Mouse (Mus musculus): ENCODE results near the gene Elk1.

Elk1 gene

GRCm38 (mm10) chrX:20950191-20950880 is at the start of gene Elk1:
Elk1 (minus strand) TSS chrX:20950608.
- in situ Hi-C loops (cut with MboI; ENCODE audit: low sequenced_read_pairs) = no loop called here

- in situ Hi-C loops (cut with MboI; ENCODE audit: low sequenced_read_pairs) = no loop called here
Observed at GRCm38 (mm10) chrX:20980901-20981300, 30.5 kb upstream of the Elk1 start.

DNA sequence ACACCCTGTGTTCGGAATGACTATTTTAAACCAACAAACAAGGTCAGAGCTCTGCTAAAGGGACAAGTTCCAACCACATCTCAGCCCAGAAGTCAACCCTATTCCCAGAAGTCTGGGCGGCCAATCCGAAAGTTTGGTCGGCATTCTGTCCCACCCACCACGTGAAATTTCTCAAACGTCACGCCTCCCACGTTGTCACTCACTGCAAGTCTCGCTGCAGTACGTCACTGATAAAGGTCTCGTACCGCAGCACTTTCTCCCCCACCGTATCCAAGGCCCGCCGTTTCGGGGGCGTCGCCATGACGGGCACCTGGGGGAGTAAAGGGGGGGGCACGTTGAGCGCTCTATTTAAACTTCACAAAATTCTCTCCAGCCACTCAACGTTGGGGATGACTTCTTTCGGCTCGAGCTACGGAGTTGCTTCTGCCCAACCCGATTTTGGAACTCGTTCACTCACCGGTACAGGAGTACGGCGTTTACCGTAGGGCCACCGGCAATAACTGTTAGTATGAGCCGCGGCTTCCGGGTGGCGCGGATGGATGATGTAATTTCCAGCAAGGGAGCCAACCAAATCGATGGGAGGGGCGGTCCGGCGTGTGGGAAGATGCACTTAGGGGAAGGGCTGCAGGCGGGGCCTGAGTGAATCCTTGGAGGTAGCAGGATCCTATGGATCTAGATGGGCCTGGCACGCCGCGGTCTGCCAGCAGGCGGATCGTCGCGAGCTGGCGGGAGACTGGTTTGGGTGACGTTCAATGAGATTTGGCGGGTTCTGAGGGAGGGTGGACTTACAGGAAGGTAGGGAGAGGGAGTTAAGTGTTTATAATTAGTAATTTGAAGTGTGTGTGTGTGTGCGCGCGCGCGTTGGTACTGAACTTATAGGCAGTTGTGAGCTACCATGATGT is 11.3 kb upstream of the Elk1 start, which contains the start of gene Uxt:
Gene Uxt (minus strand): TSS at position 541 of the 902 bp plus-strand sequence.
- in situ Hi-C loops (cut with MboI; ENCODE audit: low sequenced_read_pairs) = no loop called here

DNA sequence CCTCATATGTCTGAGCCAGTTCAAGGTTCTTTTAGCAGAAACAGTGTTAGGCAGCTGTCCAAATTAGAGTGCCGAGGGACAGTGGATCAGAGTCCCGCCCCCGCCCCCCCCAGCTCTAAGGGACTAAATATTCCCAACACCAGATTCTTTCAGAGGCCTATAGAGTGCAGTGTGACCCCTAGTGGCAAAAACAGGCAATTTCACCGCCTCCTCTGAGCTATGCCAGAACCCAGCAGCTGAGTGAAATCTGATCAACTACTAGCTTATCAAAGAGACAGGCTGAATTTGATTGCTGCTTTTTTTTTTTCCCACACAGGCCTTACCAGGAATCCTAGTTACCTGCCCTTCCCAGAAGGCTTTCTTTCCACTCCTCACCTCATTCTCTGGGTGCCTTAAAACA is 4.4 kb downstream of the Elk1 start:
- in situ Hi-C loops (cut with MboI; ENCODE audit: low sequenced_read_pairs) = loop anchor here (25.0 kb wide), 2 partner anchors 109 to 284 kb away; partner anchors contain the start of gene Uba1

GRCm38 (mm10) chrX:20931963-20932362 is 18.4 kb downstream of the Elk1 start:
- in situ Hi-C loops (cut with MboI; ENCODE audit: low sequenced_read_pairs) = loop anchor here (25.0 kb wide), 2 partner anchors 95 to 270 kb away; partner anchors contain the start of gene Uba1

DNA sequence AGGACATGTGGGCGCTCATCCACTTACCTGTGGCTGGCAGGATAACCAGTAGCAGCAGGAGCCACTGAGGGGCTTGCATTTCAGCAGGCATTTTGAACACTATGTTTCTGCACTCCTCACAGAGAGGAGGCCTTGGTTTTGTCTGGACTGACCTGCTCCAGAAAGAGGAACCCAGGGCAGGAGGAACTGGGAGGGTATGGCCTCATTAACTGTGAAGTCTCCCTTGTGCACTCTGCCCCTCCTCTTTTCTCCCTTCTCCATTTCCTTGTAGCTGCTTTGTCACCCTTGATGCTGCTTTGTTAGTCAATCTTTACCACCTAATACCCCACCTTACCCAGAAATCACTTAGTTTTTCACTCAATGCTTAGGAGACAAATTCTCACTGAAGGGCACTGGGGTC is 19.0 kb downstream of the Elk1 start, which contains the start of gene Cfp:
Gene Cfp (minus strand): TSS at position 192 of the 400 bp plus-strand sequence.
- in situ Hi-C loops (cut with MboI; ENCODE audit: low sequenced_read_pairs) = loop anchor here (25.0 kb wide), 2 partner anchors 94 to 269 kb away; partner anchors contain the start of gene Uba1

DNA sequence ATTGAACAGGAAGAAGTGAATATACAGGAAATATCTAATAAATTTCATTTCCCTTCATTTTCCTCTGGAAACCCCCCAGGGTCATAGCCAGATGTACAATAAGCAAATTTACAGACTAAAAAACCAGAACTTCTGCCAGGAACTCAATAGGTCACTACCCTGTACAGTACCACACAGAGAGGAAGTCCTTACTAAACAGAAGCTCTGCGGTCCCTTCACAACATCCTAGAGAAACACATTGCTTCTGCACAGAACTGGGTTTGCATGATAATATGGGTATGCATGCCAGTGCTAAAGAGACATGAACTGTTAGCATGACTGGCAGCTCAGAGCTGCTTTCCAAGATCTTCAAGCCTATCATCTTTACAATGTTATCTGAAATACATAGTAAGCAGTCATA is 20.5 kb downstream of the Elk1 start:
- in situ Hi-C loops (cut with MboI; ENCODE audit: low sequenced_read_pairs) = loop anchor here (25.0 kb wide), 2 partner anchors 93 to 268 kb away; partner anchors contain the start of gene Uba1

GRCm38 (mm10) chrX:20924976-20925375 is 25.4 kb downstream of the Elk1 start:
- in situ Hi-C loops (cut with MboI; ENCODE audit: low sequenced_read_pairs) = loop anchor here (25.0 kb wide), 2 partner anchors 88 to 263 kb away; partner anchors contain the start of gene Uba1

DNA sequence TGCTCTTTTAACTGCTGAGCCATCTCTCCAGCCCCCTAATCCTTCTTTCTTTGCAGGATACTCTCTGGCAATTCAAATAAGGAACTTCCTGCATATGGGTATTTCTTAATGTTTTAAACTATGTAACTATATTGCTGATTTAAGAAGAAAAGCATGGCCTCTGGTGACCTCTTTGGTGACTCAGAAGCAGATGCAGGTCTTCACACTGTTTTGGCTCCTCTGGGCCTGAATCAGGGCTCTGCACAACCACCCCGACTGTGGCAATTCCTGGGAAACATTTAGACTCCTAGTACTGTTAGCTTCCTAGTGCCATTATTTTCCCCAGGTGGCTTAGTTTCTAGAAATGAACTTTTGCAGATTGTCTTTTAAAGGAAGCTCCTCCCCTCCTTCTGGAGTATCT is 26.9 kb downstream of the Elk1 start:
- in situ Hi-C loops (cut with MboI; ENCODE audit: low sequenced_read_pairs) = no loop called here

GRCm38 (mm10) chrX:20921366-20921765 is 29.0 kb downstream of the Elk1 start:
- in situ Hi-C loops (cut with MboI; ENCODE audit: low sequenced_read_pairs) = no loop called here

DNA sequence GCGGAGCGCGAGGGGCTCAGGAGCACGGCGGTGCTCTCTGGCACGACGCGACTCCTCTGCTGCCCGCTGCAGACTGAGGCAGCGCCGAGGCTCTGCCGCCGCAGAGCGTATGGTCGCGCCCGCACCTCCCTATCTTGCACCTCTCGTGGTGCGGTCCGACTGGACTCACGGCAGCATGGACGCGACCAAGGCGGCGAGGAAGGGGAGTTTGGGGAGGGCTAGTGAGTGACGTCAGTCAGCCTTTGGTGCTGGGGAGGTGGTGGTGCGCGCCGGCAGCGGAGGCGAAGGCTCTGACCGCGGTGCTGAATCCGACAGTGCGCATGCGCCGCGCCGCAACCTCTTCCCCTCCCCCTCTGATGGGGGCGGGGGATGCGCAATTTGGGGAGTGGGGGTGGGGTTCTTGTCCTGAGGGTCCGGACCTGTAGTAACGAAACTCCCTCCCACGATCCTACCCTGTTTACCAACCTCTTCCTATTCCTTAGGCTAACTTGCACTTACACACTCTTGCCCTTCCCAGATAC is 29.5 kb downstream of the Elk1 start, which contains the start of gene Syn1:
Gene Syn1 (minus strand): TSS at position 161 of the 521 bp plus-strand sequence.
- in situ Hi-C loops (cut with MboI; ENCODE audit: low sequenced_read_pairs) = no loop called here

- in situ Hi-C loops (cut with MboI; ENCODE audit: low sequenced_read_pairs) = no loop called here
Observed at GRCm38 (mm10) chrX:20920249-20920843, 30.1 kb downstream of the Elk1 start.

DNA sequence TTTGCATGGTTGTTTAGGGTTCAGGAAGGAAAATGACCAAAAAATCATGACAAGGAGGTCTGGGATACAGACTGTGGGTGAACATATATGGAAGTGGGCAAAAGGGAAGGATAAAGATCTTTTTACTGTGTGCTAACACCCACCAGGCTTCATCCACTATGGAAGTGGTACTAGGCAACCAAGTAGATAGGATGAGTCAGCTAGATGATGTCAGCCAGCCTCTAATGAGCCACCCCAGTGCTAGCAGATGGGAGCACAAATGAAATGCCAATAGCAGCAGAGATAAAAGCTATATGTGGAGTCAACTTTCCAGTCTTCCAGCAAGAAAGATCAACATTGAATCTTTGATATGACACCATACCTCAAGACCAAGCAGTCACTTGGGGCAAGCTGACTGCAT is 35.3 kb downstream of the Elk1 start:
- in situ Hi-C loops (cut with MboI; ENCODE audit: low sequenced_read_pairs) = no loop called here

GRCm38 (mm10) chrX:20913726-20914125 is 36.7 kb downstream of the Elk1 start:
- in situ Hi-C loops (cut with MboI; ENCODE audit: low sequenced_read_pairs) = no loop called here

GRCm38 (mm10) chrX:20910074-20910473 is 40.3 kb downstream of the Elk1 start:
- in situ Hi-C loops (cut with MboI; ENCODE audit: low sequenced_read_pairs) = no loop called here

All from CH12F3 (cell line).